Mouse (Mus musculus): ENCODE data around the gene Shc2.

Gene Shc2

DNA sequence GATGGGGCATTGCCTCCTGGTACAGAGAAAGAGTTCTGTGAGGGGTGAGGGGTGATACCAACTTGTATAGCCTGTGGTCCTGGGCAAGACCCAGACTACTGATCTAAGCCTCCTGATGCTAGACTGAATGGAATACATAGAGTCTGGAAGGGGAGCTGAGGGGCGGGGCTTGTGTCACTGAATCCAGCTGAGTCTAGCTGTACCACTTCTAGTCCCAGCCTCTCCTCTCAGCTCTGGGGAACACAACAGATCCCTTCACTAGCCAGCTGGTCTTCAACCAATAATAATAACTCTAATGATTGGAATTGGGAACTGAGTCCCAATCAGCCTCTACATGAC, 23.4 kb downstream of the Shc2 start:
- no peak for DNase-seq (ENCODE audit: low read depth)

DNA sequence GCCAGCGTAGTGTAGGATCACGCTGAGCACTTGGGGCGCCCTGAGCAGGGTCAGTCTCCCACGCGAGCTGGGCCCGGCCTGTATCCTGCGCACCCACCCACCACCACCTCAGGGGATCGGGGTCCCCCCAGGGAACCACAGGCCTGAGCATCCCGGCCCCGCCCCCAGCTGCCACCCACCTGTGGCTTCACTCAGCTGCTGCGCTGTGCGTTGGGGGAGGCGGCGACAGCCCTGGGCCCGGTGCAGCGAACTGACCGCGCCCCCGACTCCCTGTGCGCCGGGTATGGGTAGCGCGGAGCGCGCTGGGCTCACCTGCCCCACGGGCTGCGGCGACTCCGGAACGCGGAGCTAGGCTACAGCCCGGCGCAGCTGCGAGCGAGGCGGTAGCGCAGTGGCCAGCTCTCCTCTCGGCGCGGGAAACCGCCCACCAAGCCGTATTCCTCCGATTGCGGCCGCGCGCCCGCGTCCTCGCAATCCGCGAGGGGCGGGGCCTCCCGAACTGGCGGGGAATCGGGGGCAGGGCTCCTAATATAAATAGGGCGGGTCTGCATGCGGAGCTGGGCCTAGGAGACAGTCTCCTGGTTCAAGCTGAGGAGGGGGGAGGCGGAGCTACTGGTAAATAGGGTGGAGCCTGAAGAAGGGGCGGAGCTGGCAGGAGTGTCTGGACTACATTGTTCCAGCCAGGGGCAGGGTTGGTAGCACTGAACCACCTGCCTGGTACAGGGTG, 24.0 kb downstream of the Shc2 start, which contains the start of gene C2cd4c:
TSS of gene C2cd4c (minus strand) at position 448 of the 727 bp plus-strand sequence.
- DNase-seq (ENCODE audit: low read depth) = peak; percentile 35

DNA sequence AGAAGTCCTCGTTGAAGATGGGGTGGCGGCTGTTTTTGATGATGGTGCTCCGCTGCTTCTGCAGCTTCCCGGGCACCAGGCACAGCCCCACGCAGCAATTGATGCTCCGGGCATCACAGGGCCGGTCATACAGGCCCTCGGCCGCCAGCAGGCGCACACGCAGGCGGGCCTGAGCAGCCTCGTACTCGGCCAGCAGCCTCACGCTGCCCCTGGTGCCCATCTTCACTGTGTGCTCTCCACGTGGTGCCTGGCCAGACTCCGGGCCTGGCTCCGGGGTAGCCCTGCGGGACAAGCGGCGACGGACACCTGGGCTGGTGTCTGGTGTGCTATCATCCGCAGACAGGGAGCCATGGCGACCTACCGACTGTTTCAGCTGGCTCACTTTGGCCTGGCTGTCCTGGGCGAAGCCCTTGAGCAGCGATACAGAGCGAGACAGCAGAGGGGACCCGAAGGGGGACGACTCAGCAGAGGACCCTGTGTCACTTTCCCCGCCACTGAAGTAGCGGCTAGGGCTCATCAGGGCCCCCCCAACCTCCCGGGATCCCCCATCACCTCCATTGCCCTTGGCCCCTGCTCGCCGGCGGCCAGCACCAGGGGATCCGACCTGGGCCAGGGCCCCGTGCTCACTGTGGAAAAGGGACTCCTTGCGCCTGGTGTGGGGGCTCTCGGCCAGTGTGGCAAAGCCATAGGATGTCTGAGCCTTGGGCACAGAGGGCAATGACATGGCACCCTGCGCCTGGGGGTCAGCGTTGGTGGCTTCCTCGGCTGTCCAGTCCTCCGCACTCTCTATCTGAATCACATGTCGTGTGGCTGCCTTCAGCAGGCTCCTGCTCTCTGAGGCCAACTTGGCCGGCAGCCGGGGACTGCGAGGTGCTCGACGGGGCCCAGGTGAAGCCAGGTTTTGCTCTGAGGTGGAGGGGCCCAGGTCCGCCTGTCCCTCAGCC, 25.3 kb downstream of the Shc2 start:
- DNase-seq (ENCODE audit: low read depth) = no peak

DNA sequence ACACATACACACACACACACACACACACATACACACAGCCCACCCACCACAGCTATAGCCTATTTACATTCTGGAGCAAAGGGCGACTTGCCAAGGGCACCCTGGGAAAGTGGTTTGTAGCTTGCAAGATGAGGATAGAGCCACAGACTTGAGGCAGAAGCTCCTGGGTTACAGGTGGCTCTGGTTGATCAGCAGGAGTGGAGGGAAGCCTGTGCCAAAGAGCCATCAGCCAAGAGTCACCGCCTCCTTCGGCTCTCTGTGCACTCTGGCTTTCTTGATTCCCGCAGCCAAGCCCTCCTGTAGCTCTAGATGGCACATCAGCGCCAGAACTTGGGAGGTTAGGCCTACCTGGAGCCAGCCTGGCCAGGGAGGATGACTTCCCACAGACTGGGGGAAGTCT, 26.4 kb downstream of the Shc2 start:
- no peak for DNase-seq (ENCODE audit: low read depth)

DNA sequence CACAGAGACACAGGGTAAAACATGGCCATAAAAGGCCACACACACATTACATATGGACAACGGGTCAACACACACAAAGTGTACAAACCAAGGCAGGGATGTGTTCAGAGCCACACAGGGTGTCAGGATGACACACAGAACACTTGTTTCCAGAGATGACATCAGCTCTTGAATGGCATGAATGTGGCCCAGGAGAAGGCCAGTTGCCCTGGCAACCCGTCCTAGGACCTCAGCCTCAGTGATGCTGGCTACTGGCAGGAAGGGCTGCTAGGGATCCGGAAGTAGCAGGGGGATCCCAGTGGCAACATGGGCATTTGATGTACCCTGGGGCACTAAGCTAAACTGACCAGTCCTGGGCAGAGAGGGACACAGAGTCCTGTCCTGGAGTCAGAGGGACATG, 28.4 kb downstream of the Shc2 start:
- DNase-seq (ENCODE audit: low read depth) = no peak

DNA sequence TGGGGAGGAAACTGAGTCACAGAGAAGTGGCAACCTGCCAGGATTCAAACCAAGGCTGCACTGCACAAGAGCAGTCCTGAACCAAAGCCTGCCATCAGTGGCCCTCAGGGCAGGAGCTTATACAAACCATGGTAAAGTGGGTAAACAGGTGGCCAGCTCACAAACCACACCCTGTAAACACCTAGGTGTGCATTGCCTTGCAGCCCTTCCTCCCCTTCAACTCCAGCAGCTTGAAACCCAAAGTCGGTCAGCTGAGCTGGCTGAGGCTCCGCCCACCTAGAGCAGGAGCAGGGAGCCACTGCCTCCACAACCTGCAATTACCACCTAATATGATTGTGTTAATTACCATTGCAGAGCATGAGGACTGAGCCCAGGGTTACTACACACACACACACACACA, 29.8 kb downstream of the Shc2 start:
- DNase-seq (ENCODE audit: low read depth) = no peak

DNA sequence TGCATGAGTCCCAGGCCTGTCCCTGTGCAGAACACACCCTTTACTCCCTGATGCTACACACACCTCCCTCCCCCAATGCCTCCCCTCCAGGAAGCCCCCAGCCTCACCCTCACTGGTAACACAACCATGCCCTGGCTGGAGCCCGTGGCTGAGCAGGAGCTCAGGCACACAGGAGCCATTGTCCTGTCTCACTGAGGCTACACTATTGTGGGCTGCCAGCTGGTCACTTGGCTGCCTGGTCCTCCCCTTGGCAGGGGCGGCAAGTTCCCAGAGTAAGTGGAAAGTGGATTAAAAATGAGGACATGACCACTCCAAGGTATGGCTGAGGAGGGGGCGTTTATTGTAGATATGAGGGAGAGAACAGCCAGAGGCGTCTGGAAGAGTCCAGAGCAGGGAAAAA, 31.2 kb downstream of the Shc2 start:
- DNase-seq (ENCODE audit: low read depth) = no peak

DNA sequence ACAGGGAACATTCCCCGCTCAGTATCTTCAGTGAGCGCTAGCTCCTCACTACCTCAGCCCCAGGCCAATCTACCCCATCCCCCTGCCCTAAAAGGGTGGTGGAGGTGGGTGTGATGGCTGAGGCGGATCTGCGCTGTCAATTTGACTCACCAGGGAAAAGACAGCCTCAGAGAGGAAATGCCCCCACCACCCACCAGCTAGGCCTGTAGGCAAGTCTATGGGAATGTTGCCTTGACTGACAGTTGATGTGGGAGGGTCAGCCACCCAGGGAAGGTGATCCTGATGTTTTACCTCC, 39.8 kb downstream of the Shc2 start:
- DNase-seq (ENCODE audit: low read depth) = no peak

DNA sequence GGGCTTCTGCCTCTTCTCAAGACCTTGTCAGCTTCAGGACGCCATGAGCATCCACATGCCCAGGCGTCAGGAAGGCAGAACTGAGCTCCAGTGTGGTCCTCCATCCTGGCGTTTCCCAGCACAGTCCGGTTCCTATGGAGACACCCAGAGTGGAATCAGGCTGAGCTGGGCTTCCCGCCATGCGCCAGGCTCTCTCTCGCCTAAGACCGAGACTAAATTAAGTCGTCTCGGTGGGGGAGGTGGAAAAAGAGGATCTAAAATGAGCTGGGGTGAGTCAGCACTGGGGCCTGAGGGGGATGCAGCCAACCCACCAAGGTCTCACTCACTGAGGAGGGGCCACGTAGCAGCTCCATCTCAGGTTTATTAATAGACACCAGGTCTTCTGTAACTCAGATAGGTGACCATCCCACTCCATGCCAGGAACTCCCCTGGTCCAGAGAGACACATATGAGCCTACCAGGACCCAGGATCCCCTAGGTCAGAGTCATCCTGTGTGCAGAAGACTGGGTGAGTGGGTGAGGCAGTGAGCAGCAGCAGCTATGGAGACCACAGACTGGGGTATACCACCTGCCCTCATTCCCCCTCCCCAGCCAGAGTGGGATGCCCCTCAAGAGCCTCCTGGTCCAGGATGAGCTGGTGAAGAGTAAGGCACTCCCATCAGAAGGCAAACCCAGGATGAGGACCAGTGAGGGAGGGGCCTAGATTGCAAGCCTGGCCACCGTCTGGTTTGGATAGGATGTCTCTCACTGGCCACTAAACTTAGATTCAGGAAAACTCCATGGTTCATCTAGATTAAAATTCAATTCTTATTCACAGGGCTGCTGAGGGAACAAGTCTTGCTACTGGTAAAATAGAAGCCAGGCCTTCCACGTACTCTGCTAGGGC, 40.4 kb downstream of the Shc2 start:
- DNase-seq (ENCODE audit: low read depth) = no peak

DNA sequence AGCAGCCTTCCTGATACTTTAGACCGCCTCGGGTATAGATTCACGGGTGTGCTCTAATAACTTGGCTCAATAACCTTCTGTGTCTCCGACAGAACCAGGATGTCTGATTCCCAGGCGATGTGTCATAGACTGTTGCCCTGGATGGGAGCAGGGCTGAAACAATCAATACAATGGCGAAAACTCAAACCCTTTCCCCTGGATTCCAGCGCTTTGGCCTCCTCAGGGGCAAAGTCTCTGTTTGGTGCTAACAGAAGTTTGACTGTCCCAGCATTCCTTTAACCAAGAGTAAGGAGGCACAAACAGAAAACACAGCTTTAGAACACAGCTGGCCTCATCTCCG, 42.2 kb downstream of the Shc2 start:
- no peak for DNase-seq (ENCODE audit: low read depth)

DNA sequence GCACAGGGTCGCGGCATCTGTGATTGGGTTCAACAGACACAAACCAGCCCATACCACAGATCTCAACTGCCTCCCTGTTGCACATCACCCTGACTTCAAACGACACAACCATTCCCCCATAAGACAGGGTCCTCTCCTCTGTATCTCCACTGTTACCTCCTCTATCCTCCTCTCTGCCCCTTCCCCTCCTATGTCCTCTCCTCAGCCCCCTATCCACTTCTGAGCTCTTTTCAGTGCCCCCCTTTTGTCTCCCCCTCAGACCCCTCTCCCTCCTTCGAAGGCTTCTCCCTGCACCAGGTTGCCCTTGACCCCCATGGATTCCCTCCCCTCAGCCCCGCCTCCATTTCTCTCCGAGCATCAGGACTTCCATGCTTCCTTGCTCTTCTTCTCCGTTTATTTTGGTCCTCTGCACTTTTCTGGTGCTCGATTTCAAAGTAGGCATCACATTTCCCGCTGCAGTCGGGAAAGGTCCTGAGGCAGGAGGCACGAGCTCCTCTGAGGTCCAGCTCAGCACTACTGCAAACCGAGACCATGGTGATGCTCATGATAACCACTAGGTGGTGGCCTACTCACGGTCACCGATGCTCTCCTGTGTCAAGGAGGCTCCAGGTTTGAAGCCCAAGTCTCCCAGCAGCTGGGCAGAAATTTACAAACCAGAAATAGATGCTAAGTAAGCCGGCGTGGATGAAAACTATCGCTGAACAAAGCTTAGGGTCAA, 42.7 kb downstream of the Shc2 start:
- DNase-seq (ENCODE audit: low read depth) = peak; percentile 19

DNA sequence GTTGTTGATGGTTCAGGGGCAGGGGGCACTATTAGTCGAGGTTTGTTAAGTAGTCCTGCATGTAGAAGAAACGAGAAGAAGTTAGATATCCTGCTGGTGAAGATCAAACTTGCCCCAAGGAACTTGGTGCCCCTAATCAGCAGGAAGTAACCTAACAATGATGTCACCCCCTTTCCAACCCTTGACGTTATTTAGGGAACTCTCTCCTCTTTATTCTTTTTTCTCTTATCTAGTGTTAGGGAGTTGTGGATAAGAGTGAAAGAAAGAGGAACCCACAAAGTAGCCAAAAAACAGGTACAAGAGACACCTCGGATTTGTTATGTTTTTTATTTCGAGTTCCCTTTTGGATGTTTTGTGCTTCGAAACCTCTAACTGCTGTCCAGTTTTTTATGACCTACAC, 43.6 kb downstream of the Shc2 start:
- DNase-seq (ENCODE audit: low read depth) = no peak

DNA sequence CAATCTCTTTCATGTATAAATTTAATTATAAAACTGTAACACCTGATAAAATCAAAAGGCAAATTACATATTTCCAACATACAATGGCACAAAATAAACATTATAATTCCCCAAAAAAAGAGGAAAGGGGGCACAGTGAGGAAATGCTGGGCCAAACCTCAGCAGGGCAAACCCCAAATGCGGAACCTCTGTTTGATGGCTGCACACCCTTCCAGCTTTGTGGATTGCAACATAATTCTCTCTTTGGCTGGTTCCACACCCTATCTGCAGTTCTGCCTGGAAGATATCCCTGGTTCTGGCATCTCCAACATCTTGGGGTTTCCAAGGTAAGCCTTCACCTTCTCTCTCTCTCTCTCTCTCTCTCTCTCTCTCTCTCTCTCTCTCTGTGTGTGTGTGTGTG, 47.0 kb downstream of the Shc2 start:
- no peak for DNase-seq (ENCODE audit: low read depth)

DNA sequence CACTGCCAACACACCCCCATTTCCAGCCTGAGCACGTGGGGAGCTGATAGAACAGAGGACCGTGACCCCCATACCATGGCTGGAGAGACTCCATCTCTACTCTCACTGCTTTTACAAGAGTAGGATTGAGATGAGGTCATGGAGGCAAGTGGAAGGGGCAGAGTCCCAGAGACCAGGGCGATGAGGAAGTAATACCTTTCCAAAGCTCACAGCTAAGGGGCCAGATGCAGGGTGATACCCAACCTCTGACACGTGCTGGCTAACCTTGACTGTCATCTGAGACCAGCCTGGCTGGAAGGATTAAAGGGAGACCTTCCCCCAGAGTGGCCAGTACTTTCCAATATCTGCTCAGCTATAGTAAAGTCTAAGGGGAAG, 50.0 kb downstream of the Shc2 start:
- no peak for DNase-seq (ENCODE audit: low read depth)

DNA sequence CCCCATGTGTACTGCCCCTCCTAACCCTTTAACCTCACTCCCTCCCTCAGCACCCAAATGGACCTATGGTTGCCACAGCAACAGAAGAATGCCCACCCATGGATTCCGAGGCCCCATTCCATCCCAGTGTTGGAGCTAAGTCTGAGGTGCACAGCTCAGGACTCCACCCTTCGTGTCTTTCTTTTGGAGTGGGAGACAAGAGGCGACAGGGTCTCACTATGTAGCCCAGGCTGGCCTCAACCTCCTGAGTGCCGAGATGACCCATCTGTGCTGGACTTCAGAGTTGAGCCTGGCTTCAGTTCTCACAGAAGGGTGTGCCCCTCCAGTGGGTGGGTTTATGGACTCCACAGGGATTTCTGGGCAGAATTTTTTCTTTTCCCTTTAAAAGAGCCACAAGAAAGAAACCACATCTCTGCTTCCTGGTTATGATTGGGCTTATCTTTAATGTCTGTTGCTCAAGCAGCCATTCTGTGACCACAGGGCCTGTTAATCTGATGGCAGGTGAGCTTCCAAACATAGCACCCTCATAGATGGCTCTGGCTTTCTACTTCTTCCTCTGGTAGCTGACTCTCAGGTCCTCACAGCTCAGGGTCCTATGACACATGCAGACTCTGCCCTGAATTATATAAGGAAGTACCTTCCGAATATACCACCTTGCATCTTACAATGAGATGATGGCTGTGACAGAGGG, 50.5 kb downstream of the Shc2 start, which contains the start of gene Theg:
TSS of gene Theg (minus strand) at position 271 of the 691 bp plus-strand sequence.
- no peak for DNase-seq (ENCODE audit: low read depth)

DNA sequence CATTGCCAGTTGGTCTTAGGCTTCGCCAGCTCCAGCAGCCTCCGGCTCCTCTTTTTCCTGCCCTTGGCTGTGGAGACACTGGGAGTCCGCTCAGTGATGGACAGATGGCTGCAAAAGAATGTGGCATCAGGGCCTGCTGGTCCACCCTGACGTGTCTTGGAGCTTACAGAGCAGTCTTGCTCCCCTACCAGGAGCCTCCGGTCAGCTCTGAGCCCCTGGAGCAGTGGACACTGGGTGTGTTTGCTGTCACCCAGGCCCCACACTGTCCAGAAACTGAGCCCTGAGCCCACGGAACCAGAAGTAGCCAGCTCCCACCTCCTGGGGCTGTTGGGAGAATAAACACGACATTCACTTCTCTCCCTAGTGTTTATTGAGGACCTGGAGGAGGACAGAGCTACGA, 51.5 kb downstream of the Shc2 start:
- DNase-seq (ENCODE audit: low read depth) = no peak

DNA sequence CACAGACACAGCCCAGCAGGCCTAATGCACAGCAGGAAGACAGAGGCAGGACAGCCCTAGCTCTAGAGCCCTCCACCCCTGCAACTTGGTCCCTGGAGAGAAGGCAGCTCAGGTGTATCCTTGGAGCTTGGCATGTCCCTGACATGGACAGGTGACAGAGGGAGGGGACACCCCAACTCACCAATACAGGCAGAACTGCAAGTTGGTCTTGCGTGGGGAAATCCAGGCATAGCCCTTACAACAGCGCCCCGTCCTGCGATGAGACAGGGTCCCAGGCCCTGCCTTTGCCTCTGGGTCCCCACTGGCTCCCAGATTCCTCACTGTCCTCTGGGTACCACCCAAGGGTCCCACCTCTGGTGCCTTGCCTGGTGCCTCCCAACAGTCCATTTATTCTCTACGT, 52.0 kb downstream of the Shc2 start:
- no peak for DNase-seq (ENCODE audit: low read depth)

DNA sequence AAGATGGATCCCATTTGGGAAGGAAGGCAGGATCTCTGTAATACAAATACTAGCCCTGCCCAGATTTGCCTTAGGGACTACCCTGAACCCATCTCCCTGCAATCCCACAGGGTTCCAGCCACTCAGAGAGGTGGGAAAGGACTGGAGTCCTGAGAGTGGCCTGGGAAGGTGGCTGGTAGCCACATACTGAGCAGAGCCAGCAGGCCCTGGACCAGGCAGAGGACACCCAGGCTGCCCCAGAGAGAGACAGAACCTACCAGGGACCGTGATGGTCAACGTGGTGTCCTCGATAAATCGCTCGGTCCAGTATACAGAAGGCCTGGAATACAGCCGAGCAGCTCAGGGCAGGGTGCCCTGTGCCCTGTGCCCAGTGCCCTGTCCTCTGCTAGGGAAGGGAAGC, 52.6 kb downstream of the Shc2 start:
- DNase-seq (ENCODE audit: low read depth) = no peak

DNA sequence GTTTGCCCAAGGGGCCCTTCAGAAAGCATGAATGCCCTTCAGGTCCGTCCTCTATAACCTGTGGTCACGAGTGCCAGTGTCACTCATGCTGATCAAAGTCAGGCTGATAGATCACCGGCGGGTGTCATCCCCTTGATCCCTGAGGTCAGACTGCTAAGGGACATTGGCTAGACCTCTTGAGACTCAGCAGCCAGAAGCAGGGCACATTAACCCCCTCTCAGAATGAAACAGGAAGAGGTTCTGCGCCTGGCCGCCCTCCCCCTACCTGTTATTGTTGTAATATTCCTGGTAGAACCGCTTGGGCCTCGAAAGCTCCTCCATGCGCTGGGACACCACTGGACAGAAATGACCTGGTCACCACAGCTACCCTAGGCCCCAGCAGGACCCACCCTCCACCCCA, 53.3 kb downstream of the Shc2 start:
- DNase-seq (ENCODE audit: low read depth) = no peak

DNA sequence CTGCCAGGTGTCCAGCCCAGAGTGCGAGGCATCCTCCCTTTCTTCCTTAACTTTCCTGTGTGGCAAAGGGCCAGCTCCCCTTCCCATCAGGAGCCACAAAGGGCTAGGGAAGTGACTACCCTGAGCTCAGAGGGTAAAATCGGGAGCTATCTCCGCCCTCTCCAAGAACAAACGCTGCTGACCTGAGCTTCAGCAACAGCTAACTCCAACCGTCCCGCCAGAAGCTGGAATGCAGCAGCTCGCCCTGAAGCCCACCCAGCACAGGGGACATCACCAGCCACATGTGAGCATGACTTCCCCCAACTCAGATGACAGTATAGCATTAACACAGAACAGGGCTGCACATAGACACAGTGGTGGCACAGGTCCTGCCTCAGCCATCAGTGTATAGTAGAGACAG, 53.7 kb downstream of the Shc2 start:
- no peak for DNase-seq (ENCODE audit: low read depth)

DNA sequence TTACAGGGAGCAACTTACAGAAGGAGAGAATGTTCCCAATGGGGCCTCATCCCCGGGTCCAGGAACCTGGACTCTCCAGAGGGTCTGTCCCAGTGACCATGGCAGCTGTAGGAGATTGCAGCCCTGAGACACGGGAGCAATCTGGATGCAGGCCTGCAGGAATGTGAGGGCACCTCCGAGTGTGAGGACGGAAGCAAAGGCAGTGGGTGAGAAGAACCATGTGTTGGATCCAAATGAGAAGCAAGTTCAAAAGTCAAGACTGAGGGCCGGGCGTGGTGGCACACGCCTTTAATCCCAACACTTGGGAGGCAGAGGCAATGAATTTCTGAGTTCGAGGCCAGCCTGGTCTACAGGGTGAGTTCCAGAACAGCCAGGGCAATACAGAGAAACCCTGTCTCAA, 56.2 kb downstream of the Shc2 start:
- no peak for DNase-seq (ENCODE audit: low read depth)

DNA sequence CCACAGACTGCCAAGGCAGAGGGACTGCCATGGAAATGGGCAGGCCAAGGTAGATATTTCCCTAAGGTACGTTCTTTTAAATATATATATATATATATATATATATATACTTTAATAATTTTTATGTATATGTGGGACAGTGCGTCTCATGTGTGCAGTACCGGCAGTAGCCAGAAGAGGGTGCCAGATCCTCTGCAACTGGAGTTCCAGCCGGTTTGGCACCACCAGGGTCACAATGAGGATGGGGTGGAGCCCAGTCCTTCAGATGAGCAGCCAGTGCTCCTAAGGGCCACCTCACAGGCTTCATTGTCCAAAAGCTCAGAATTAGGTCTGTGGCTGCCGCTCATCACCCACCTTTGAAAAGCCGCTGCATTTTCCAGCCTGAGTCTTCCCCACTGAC, 56.9 kb downstream of the Shc2 start:
- DNase-seq (ENCODE audit: low read depth) = peak; percentile 46

Measured in c-Kit-positive CD71-positive TER-119-negative erythroid progenitor cells, embryonic 14.5 days (primary cell).